Mouse (Mus musculus): ENCODE measurements around the gene Pex6. TPM values are rescaled to one million over a fixed set of nuclear protein-coding genes. Genes with fewer than 3 reads are reported as not detected.

Pex6 gene
- polyA plus RNA-seq, 1 experiment = 28.8 TPM

DNA sequence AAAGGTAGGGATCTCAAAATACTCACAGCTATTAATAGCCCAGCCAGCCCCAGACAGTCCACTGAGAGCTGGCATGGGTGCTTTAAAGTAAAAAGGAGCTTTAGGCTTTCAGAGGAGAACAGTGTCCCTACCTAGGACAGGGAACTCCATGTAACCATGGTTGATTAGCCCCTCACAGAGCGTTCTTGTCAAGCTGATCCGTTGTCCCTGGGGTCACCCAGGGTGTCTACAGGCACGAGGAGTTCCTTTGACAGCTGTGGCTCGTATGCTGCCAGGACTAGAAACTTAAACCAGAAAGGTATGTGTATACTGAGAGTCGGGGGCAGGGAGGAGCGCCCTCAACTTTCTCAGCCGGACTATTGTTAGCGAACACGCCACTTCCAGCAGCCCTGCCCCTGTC, 32.4 kb upstream of the Pex6 start:
- peaks cover 6% of the 10 kb centered on the region for H3K4me1 ChIP-seq (ENCODE audit: control insufficient read depth, insufficient read depth, low read length)
- TF ChIP-seq POLR2A (IDR thresholded peaks at IDR 0.05; ENCODE audit: borderline replicate concordance, control insufficient read depth, low read depth, low read length) = no peak
- no peak for TF ChIP-seq CTCF (IDR thresholded peaks at IDR 0.05; ENCODE audit: control insufficient read depth, insufficient read depth, low read length)
- H3K4me3 ChIP-seq (replicated peaks; ENCODE audit: control insufficient read depth, low read depth, low read length) = no peak overlapping the region
- WGBS = 80% methylated on average over 9 of the region's 9 CpGs
- no peak overlapping the region for H3K27ac ChIP-seq (ENCODE audit: control insufficient read depth, insufficient read depth, low read depth, low read length, poor library complexity)

DNA sequence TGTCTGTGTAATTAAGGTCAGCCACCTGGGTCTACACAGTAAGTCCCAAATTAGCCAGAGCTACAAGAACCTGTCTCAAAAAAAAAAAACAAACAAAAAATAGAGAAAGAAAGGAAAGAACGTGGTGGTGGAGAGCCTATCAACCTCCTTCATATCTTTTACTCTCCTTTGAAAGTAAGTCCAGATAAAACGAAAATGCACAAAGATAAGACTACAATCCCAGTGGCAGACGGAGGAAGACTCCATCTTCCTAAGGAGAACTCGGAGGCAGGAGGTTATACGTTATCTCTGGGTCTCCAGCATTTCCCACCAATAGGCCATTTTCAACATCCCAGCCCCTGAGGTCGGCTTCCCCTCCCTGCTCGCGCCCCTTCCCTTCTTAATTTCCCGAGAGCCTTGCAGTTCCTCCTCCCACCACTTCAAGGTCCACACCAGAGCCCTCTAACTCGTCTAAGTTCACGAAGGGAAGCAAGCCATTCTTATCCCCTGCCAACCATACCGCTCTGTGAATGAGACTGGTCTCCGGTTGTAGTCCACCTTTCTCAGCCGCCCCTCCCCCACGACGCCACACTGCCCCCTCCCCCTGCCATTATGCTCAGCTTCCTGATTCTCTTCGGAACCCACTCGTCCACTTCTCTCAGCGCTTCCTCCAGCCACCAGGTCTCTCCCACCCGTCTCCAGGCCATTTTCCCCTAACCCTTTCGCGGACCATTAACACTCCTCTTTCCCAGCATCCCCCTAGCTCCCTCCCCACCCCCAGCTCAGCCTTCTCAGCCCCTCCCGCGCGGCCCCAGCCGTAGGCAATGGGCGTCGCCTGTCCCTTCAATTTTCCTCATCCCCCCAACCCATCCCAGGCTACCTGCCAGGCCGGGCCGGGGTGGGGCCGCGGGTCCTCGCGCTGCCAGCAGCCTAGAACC, 31.2 kb upstream of the Pex6 start:
- H3K4me3 ChIP-seq (replicated peaks; ENCODE audit: control insufficient read depth, low read depth, low read length) = peak overlapping the region; percentile 83
- WGBS = under 1% methylated on average over 34 of the region's 34 CpGs
- peak overlapping the region; percentile 80 for H3K27ac ChIP-seq (ENCODE audit: control insufficient read depth, insufficient read depth, low read depth, low read length, poor library complexity)
- TF ChIP-seq CTCF (IDR thresholded peaks at IDR 0.05; ENCODE audit: control insufficient read depth, insufficient read depth, low read length) (0 out of 2 replicates have a peak, but pooled peaks have one; percentile 16), POLR2A (IDR thresholded peaks at IDR 0.05; ENCODE audit: borderline replicate concordance, control insufficient read depth, low read depth, low read length) (no peak)
- H3K4me1 ChIP-seq (ENCODE audit: control insufficient read depth, insufficient read depth, low read length) = peaks cover 4% of the 10 kb centered on the region

DNA sequence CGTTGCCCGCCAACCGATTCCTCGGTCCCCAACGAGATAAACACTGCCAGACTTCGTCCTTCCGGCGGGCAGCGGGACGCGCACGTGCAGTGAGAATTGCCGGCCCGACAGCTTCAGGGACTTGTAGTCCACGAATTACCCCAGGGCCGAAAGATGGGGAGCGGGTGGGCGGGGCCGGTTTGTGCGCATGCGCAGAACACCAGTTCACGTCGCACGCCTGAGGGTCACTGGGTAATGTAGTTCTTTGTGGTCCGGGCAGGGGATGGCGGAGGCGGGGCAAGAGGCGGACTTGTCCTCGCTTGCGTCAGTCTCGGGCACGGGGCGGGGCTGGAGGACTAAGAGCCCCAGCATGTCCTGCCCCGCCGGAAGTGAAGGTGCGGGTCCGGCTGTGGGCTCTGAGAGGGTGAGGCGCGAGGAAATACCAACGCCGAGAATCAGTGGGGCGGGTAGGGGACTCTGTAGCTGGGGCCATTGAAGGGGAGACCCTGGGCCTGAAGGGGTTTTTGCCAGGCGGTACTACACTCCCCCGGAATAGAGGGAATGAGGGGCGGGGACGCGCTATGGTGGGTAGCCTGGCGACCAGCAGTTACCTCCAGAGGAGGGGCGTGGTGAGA, 30.4 kb upstream of the Pex6 start, which contains the start of gene Klhdc3:
Klhdc3 (minus strand) TSS at position 155 of the 614 bp plus-strand sequence.
- peak within 1 kb of the TSS; percentile 83 for H3K4me3 ChIP-seq (replicated peaks; ENCODE audit: control insufficient read depth, low read depth, low read length)
- under 1% methylated on average over 49 of the region's 49 CpGs for WGBS
- peak; percentile 42; the same call in 1 of the 2 replicates for TF ChIP-seq POLR2A (IDR thresholded peaks at IDR 0.05; ENCODE audit: borderline replicate concordance, control insufficient read depth, low read depth, low read length)
- TF ChIP-seq CTCF (IDR thresholded peaks at IDR 0.05; ENCODE audit: control insufficient read depth, insufficient read depth, low read length) = no peak
- peak within 1 kb of the TSS; percentile 80 for H3K27ac ChIP-seq (ENCODE audit: control insufficient read depth, insufficient read depth, low read depth, low read length, poor library complexity)
- peaks cover 4% of the 10 kb centered on the region for H3K4me1 ChIP-seq (ENCODE audit: control insufficient read depth, insufficient read depth, low read length)

- 32% methylated on average over 12 of the region's 12 CpGs for WGBS
- no peak overlapping the region; the same call in 1 of the 2 replicates for H3K27ac ChIP-seq (ENCODE audit: control insufficient read depth, insufficient read depth, low read depth, low read length, poor library complexity)
- TF ChIP-seq CTCF (IDR thresholded peaks at IDR 0.05; ENCODE audit: control insufficient read depth, insufficient read depth, low read length) = no peak
- TF ChIP-seq POLR2A (IDR thresholded peaks at IDR 0.05; ENCODE audit: borderline replicate concordance, control insufficient read depth, low read depth, low read length) = no peak
- peaks cover 4% of the 10 kb centered on the region for H3K4me1 ChIP-seq (ENCODE audit: control insufficient read depth, insufficient read depth, low read length)
- peak overlapping the region; percentile 65 for H3K4me3 ChIP-seq (replicated peaks; ENCODE audit: control insufficient read depth, low read depth, low read length)
Measured at GRCm38 (mm10) chr17:46681466-46682118, 29.7 kb upstream of the Pex6 start.

DNA sequence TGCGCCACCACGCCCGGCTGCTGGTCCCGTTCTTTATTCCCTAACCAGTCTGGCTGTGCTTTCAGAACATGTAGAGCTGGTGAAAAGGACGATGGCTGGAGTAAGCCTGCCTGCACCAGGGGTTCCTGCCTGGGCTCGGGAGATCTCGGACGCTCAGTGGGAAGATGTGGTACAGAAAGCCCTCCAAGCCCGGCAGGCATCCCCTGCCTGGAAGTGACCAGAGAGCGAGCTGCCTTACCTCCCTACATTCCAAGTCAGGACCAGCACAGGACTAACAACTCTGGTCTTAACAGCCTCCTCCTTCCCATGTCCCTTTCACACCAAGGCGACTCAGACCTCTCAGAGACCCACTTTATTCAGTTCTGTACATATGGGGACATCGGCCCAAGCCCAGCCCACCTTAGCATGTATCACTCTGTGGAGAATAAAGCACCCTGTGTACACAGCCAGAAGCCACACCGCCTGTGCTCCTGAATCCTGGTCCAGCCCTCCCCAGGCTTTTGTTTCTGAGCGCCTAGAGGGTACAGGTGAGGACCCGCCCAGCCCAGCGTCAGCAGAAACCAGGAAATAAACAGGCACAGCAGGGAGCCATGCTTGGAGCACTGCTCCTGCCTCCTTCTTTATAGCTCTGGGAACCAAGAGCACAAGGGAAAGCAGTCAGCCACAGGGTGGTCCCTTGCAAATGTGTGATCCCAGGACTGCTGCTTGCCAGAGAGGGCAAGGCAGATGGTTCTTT, 28.4 kb upstream of the Pex6 start:
- whole genome bisulfite sequencing = 92% methylated on average over 16 of the region's 16 CpGs
- Histone ChIP-seq H3K4me3 (replicated peaks; ENCODE audit: control insufficient read depth, low read depth, low read length) (no peak overlapping the region), H3K4me1 (ENCODE audit: control insufficient read depth, insufficient read depth, low read length) (peaks cover 4% of the 10 kb centered on the region), H3K27ac (ENCODE audit: control insufficient read depth, insufficient read depth, low read depth, low read length, poor library complexity) (no peak overlapping the region)
- TF ChIP-seq POLR2A (IDR thresholded peaks at IDR 0.05; ENCODE audit: borderline replicate concordance, control insufficient read depth, low read depth, low read length) (no peak), CTCF (IDR thresholded peaks at IDR 0.05; ENCODE audit: control insufficient read depth, insufficient read depth, low read length) (no peak)

DNA sequence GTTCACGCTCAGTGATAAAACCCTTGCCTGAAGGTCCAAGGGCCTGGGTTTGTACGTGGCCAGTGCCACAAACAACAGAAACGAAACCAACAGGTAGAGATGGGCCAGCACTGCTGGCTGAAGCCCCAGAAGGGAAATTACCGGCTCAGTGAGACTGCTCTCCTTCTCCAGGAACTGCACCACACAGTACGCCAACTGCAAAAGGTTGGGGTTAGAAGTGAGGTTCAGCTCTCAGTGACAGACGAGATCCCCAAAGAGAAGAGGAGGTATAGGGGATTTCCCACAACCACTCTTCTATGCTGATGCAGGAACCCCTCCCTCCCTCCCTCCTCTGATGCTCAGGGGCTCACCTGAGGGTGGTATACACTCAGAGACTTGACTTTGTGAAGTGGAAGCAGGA, 25.4 kb upstream of the Pex6 start:
- 78% methylated on average over 6 of the region's 6 CpGs for WGBS
- TF ChIP-seq POLR2A (IDR thresholded peaks at IDR 0.05; ENCODE audit: borderline replicate concordance, control insufficient read depth, low read depth, low read length) (no peak), CTCF (IDR thresholded peaks at IDR 0.05; ENCODE audit: control insufficient read depth, insufficient read depth, low read length) (no peak)
- H3K4me3 ChIP-seq (replicated peaks; ENCODE audit: control insufficient read depth, low read depth, low read length) = no peak overlapping the region
- peaks cover 4% of the 10 kb centered on the region for H3K4me1 ChIP-seq (ENCODE audit: control insufficient read depth, insufficient read depth, low read length)
- H3K27ac ChIP-seq (ENCODE audit: control insufficient read depth, insufficient read depth, low read depth, low read length, poor library complexity) = no peak overlapping the region

GRCm38 (mm10) chr17:46690665-46691064, 20.6 kb upstream of the Pex6 start:
- 77% methylated on average over 12 of the region's 12 CpGs for WGBS
- TF ChIP-seq CTCF (IDR thresholded peaks at IDR 0.05; ENCODE audit: control insufficient read depth, insufficient read depth, low read length) (no peak), POLR2A (IDR thresholded peaks at IDR 0.05; ENCODE audit: borderline replicate concordance, control insufficient read depth, low read depth, low read length) (no peak)
- no peak overlapping the region for H3K4me3 ChIP-seq (replicated peaks; ENCODE audit: control insufficient read depth, low read depth, low read length)
- H3K4me1 ChIP-seq (ENCODE audit: control insufficient read depth, insufficient read depth, low read length) = no peaks in the 10 kb centered on the region
- no peak overlapping the region for H3K27ac ChIP-seq (ENCODE audit: control insufficient read depth, insufficient read depth, low read depth, low read length, poor library complexity)

All from bone marrow, adult 2 months (tissue).